Mouse (Mus musculus) thymus, adult 2 months (tissue): ENCODE results near the gene Gm49322.

Experiments
- CTCF ChIP-seq: fragments of 200-500 bp; IDR thresholded peaks from 2 replicates; pipeline ENCODE4 v1.5.1; 2012; ENCODE audit warnings: mild to moderate bottlenecking, control low read depth, low read length, moderate library complexity, borderline replicate concordance; ENCODE audit not compliant: control insufficient read depth, poor library complexity, insufficient read depth; ENCODE audit errors: extremely low read depth
- POLR2A ChIP-seq: fragments of 200-500 bp; IDR thresholded peaks from 2 replicates; pipeline ENCODE4 v1.6.1; 2012; ENCODE audit warnings: mild to moderate bottlenecking, low read length, control low read depth, moderate library complexity; ENCODE audit not compliant: control insufficient read depth, poor library complexity, insufficient read depth; ENCODE audit errors: extremely low read depth

DNA sequence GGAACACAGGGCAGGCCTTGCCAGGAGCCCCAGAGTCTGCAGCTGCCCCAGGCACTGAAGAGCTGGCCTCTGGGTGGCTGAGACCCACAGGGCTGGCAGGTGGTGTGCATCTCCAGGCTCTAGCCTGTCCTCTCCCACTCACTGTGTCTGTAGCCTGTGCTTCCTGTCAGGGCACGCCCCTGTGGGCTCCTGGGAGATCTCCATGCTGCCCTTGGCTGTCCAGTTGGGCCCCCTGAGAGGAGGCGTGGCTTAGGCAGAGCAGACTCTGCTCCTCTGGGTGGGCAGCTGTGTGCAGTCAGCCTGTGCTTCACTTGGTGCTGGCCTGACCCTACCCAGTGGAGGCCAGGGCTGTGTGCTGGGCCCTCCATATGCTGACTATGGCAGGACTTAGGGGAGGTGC is 21.9 kb downstream of the Gm49322 start:
- TF ChIP-seq POLR2A (no peak), CTCF (no peak)
